Comparison of ENCODE assay signal across 8 mouse cellular contexts in the genomic region with DNA sequence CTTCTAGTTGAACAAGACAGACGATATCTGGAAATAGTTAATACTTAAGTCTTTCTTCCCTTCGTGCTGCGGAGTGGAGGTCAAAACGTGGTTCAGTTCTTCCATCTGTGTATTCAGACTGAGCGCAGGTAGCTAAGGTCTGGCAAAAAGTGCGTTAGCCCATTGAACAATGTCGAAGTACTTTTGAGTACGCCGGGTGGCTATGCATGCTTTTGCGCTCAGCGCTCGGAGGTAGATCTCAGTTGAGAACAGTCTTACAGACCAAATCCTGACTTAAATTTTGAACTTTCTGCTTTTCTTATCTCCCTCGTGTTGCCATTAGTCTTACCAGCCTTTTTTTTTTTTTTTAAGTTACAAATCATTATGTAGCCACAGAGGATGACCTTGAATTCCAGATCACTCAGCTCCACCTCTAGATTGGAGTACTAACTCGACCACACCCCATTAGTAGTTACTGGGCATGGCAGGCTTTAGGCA. TPM values are rescaled to one million over a fixed set of nuclear protein-coding genes. Genes with fewer than 3 reads are reported as not detected.
DNase-seq lines count a peak whose midpoint lies in the region; ATAC-seq and TF ChIP-seq lines count a peak whose summit lies in the region.

No protein-coding gene starts in this region.

- no peaks in the 10 kb centered on the region for H3K36me3 ChIP-seq in hindbrain, embryonic 11.5 days (ENCODE audit: control insufficient read depth, insufficient read depth, low read length)
- no peaks in the 10 kb centered on the region; the same call in 1 of the 2 replicates for H3K36me3 ChIP-seq in splenic B cell, adult 2 months (ENCODE audit: control insufficient read depth, insufficient read depth, low read length, poor library complexity, severe bottlenecking)

- no peaks in the 10 kb centered on the region for H3K27me3 ChIP-seq in cerebellum, adult 2 months (ENCODE audit: control insufficient read depth, insufficient read depth, low read length)
- no peaks in the 10 kb centered on the region for H3K27me3 ChIP-seq in hindbrain, embryonic 11.5 days (ENCODE audit: control insufficient read depth, insufficient read depth, low read length)
- H3K27me3 ChIP-seq in splenic B cell, adult 2 months (ENCODE audit: control insufficient read depth, insufficient read depth, low read length, poor library complexity, severe bottlenecking), result no peaks in the 10 kb centered on the region

- TF ChIP-seq CTCF in cerebellum, adult 2 months (IDR thresholded peaks at IDR 0.05; ENCODE audit: borderline replicate concordance, insufficient read depth, low read depth, low read length), result no peak

- H3K9me3 ChIP-seq in hindbrain, embryonic 11.5 days (ENCODE audit: control insufficient read depth, low read length), result no peaks in the 10 kb centered on the region

- peak overlapping the region; percentile 95 for H3K9ac ChIP-seq in hindbrain, embryonic 11.5 days (ENCODE audit: low read depth, low read length)

- no peak for TF ChIP-seq POLR2A in cerebellum, adult 2 months (IDR thresholded peaks at IDR 0.05; ENCODE audit: borderline replicate concordance, insufficient read depth, low read length)

- peak overlapping the region; percentile 79 for H3K4me2 ChIP-seq in hindbrain, embryonic 11.5 days (replicated peaks; ENCODE audit: low read depth, low read length)

- ATAC-seq in hindbrain, embryonic 11.5 days (ENCODE audit: low FRiP score), result no peak

- H3K4me1 ChIP-seq in cerebellum, adult 2 months (ENCODE audit: control insufficient read depth, insufficient read depth, low read length), result no peaks in the 10 kb centered on the region; the same call in 1 of the 2 replicates
- no peaks in the 10 kb centered on the region; the same call in 1 of the 2 replicates for H3K4me1 ChIP-seq in hindbrain, embryonic 11.5 days (replicated peaks; ENCODE audit: control insufficient read depth, insufficient read depth, low read length)

- H3K4me3 ChIP-seq in cerebellum, adult 2 months (replicated peaks; ENCODE audit: insufficient read depth, low read depth, low read length), result peak overlapping the region; percentile 70
- H3K4me3 ChIP-seq in hindbrain, embryonic 11.5 days (ENCODE audit: low read depth, low read length), result peak overlapping the region; percentile 99

- no peak for DNase-seq in cerebellum, adult 2 months
- no peak for DNase-seq in cerebellum, adult 8-10 months
- DNase-seq in ZHBTc4 (ENCODE audit: low read depth, low spot score) (peak; percentile 78), liver (peak; percentile 23)
- DNase-seq in hindbrain, embryonic 11.5 days (ENCODE audit: low spot score), result peak; percentile 39
- peak; percentile 43 for DNase-seq in splenic B cell, adult 2 months (ENCODE audit: low read depth, low spot score)
- DNase-seq in urinary bladder, postnatal 10 days (ENCODE audit: low spot score), result no peak
- DNase-seq in urinary bladder, postnatal 4 days (ENCODE audit: low spot score in 2 of 2), result no peak

- no peak overlapping the region for H3K27ac ChIP-seq in cerebellum, adult 2 months (ENCODE audit: insufficient read depth, low read length)
- H3K27ac ChIP-seq in hindbrain, embryonic 11.5 days (ENCODE audit: low read depth, low read length), result no peak overlapping the region

- 4% methylated on average over 14 of the region's 14 CpGs for WGBS in cerebellum, adult 2 months
- 1% methylated on average over 14 of the region's 14 CpGs for WGBS in hindbrain, embryonic 11.5 days

RNA-seq across cellular contexts. Expression of gene Hnrnpf, which starts 8.3 kb away (rescaled TPM):
- polyA plus RNA-seq in cerebellum, adult 2 months (2012; rRNA removed), result 119 and 129 TPM in 2 replicates
- 619 and 688 TPM in 2 replicates for polyA plus RNA-seq in hindbrain, embryonic 11.5 days (2014; fragmentation: Nextera tagmentation; extraction: Ambion mirVana)

RNA-seq across cellular contexts. Expression of gene Fxyd4, which starts 29.0 kb away (rescaled TPM):
- polyA plus RNA-seq in cerebellum, adult 2 months (2012; rRNA removed), result not detected in 2 replicates
- 1.6 and 2.5 TPM in 2 replicates for polyA plus RNA-seq in hindbrain, embryonic 11.5 days (2014; fragmentation: Nextera tagmentation; extraction: Ambion mirVana)

RNA-seq across cellular contexts. Expression of gene Zfp239, which starts 46.6 kb away (rescaled TPM):
- polyA plus RNA-seq in cerebellum, adult 2 months (2012; rRNA removed), result 18.4 and 19.8 TPM in 2 replicates
- 11.8 and 13.3 TPM in 2 replicates for polyA plus RNA-seq in hindbrain, embryonic 11.5 days (2014; fragmentation: Nextera tagmentation; extraction: Ambion mirVana)

Comparison
In these comparisons a context has a peak if more than half of its experiments do, and no peak if none do; other contexts are left out.
1. DNase-seq: peak in ZHBTc4 (single experiment), hindbrain, embryonic 11.5 days (single experiment), liver (single experiment) and splenic B cell, adult 2 months (single experiment); none in cerebellum, adult 2 months (0 of 2), cerebellum, adult 8-10 months (single experiment), urinary bladder, postnatal 10 days (single experiment) and urinary bladder, postnatal 4 days (0 of 2).